Mouse (Mus musculus) gastrocnemius, postnatal 14 days (tissue): ENCODE data around the gene Tnfsf9. TPM values are rescaled to one million over a fixed set of nuclear protein-coding genes. Genes with fewer than 3 reads are reported as not detected.

ENCODE experiments used
- total RNA-seq, 2 experiments: library from RNA; stranded (reverse); gene quantifications; 2 replicates each; pipeline ENCODE4 v1.2.3; 2021

The Tnfsf9 gene
- total RNA-seq, 2 experiments from 2014 or later, result 0.82 to 1.0 TPM

Other genes starting within 250 kb of the Tnfsf9 start
- gene Acsbg2, start 230.9 kb upstream of the Tnfsf9 start, total RNA-seq, result not detected
- gene 1700061G19Rik, start 229.8 kb upstream of the Tnfsf9 start, total RNA-seq, result not detected
- gene Mllt1, start 169.9 kb upstream of the Tnfsf9 start, total RNA-seq, result 10 to 100 TPM; 13.9 to 17.1 TPM
- not detected for gene Acer1, start 123.2 kb upstream of the Tnfsf9 start, total RNA-seq
- gene Clpp, start 115.0 kb upstream of the Tnfsf9 start, total RNA-seq, result 10 to 100 TPM; 32.7 to 33.3 TPM
- gene Alkbh7, start 108.0 kb upstream of the Tnfsf9 start, total RNA-seq, result 10 to 100 TPM; 23.3 to 25.2 TPM
- gene Pspn, start 105.3 kb upstream of the Tnfsf9 start, total RNA-seq, result not detected
- 10 to 100 TPM; 20.6 to 23.6 TPM for gene Gtf2f1, start 94.0 kb upstream of the Tnfsf9 start, total RNA-seq
- not detected for gene Gm17949, start 93.9 kb upstream of the Tnfsf9 start, total RNA-seq
- 10 to 100 TPM; 31.9 to 36.4 TPM for gene Khsrp, start 73.8 kb upstream of the Tnfsf9 start, total RNA-seq
- not detected for gene Slc25a41, start 63.7 kb upstream of the Tnfsf9 start, total RNA-seq
- under 1 TPM; 0.53 to 0.68 TPM for gene Crb3, start 46.2 kb upstream of the Tnfsf9 start, total RNA-seq
- 10 to 100 TPM; 31.7 to 38.2 TPM for gene Slc25a23, start 45.5 kb upstream of the Tnfsf9 start, total RNA-seq
- under 1 TPM; 0.51 to 0.58 TPM for gene Dennd1c, start 26.8 kb upstream of the Tnfsf9 start, total RNA-seq
- gene Tubb4a, start 17.5 kb upstream of the Tnfsf9 start, total RNA-seq, result 1 to 10 TPM; 1.5 to 3.3 TPM
- gene Cd70, start 44.5 kb downstream of the Tnfsf9 start, total RNA-seq, result not detected
- gene Tnfsf14, start 88.9 kb downstream of the Tnfsf9 start, total RNA-seq, result not detected
- gene C3, start 122.8 kb downstream of the Tnfsf9 start, total RNA-seq, result 1 to 10 TPM in 1 of 2 experiments, under 1 TPM in 1; 0.60 to 1.2 TPM
- gene Gpr108, start 143.1 kb downstream of the Tnfsf9 start, total RNA-seq, result 10 to 100 TPM; 21.8 to 24.6 TPM
- 10 to 100 TPM; 69.4 to 75.6 TPM for gene Trip10, start 144.1 kb downstream of the Tnfsf9 start, total RNA-seq
- gene Vav1, start 173.8 kb downstream of the Tnfsf9 start, total RNA-seq, result under 1 TPM; 0.66 to 0.93 TPM